Mouse (Mus musculus) lung, embryonic 14.5 days (tissue): ENCODE data around the gene Ola1. TPM values are rescaled to one million over a fixed set of nuclear protein-coding genes. Genes with fewer than 3 reads are reported as not detected.
A peak's percentile ranks its signal among the peaks of the same experiment; 100 is the strongest.

Experiments
- ATAC-seq: fragments of 200-750 bp; cut with Nextera tagmentation; 2 replicates; pipeline ENCODE4 v1.8.0; 2017; ENCODE audit warnings: mild to moderate bottlenecking, moderate TSS enrichment, moderate library complexity; ENCODE audit not compliant: insufficient read depth
- DNase-seq: peaks from one replicate; pipeline ENCODE4 v3.0.0-alpha.2; 2015
- H3K27ac ChIP-seq: fragments of 300-500 bp; sonication (generic); 2 replicates; pipeline ENCODE4 v1.5.1; 2014; ENCODE audit warnings: low read depth, mild to moderate bottlenecking, moderate library complexity
- H3K27me3 ChIP-seq: fragments of 300-500 bp; sonication (generic); 2 replicates; pipeline ENCODE4 v1.6.1; 2014; ENCODE audit warnings: low read length, control low read depth; ENCODE audit not compliant: insufficient read depth
- H3K36me3 ChIP-seq: fragments of 300-500 bp; sonication (generic); 2 replicates; pipeline ENCODE4 v1.6.1; 2014; ENCODE audit warnings: control low read depth; ENCODE audit not compliant: insufficient read depth
- H3K4me1 ChIP-seq: fragments of 300-500 bp; sonication (generic); 2 replicates; pipeline ENCODE4 v1.6.1; 2014; ENCODE audit warnings: antibody characterized with exemption, control low read depth; ENCODE audit not compliant: insufficient read depth
- H3K4me2 ChIP-seq: fragments of 300-500 bp; sonication (generic); 2 replicates; pipeline ENCODE4 v1.6.1; 2014; ENCODE audit warnings: mild to moderate bottlenecking
- H3K4me3 ChIP-seq: fragments of 300-500 bp; sonication (generic); 2 replicates; pipeline ENCODE4 v1.5.1; 2014; ENCODE audit warnings: low read depth, low read length
- H3K9ac ChIP-seq: fragments of 300-500 bp; sonication (generic); 2 replicates; pipeline ENCODE4 v1.6.1; 2014
- H3K9me3 ChIP-seq: fragments of 300-500 bp; sonication (generic); 2 replicates; pipeline ENCODE4 v1.6.1; 2016; ENCODE audit warnings: low read depth, low read length, control low read depth
- CTCF ChIP-seq: IDR thresholded peaks from 2 replicates; pipeline ENCODE4 v1.5.1; 2016; ENCODE audit warnings: antibody characterized with exemption, low read depth
- WGBS: fragments of 180-500 bp; shearing (Covaris S2); extraction: QIAGEN DNeasy Blood & Tissue Kit; methylation state at CpG from one replicate; pipeline ENCODE4 v1.1.7; 2014; 5-methylcytosine and 5-hydroxymethylcytosine counted together
- polyA plus RNA-seq: library from polyadenylated mRNA; unstranded; fragments of >200 nt; fragmentation: Nextera tagmentation; extraction: Ambion mirVana; gene quantifications from 2 replicates; pipeline ENCODE4 v1.2.1, GENCODE M21; 2014

Ola1 gene
- polyA plus RNA-seq, 1 experiment from 2014 or later: 79.2 TPM

DNA sequence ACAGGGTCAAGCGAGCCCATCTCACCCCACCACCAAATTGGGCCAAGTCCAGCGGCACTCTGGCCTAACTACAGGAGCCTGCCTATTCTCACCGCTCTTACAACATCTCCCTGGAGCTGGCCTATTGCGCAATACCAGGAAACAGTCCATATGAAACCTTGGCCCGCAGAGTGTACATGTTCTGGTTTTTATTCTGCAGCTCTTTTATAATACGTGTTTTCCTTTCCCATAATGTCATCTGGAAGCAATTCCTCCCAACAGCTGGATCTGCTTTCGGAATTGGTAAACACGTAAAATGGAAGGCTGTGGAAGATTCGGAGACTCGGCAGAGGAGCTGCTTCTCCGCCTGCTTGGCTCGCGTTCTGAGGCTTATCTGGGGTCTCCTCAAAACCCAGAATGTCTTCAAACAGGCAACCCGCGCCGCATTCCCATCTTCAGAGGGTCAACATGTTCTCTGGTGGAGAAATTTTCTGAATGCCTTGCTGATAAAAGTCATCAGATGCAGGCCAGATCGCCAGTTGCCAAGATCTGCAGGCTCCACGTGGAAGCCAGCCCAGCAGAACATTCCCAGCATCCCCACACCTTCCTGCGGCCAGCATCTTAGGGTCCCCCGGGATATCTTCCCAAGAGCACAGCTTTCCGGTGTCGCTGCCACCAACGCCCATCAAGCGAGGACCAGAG is 171.5 kb downstream of the Ola1 start:
- Histone ChIP-seq H3K9ac (no peak overlapping the region), H3K4me2 (peak overlapping the region; percentile 27)

DNA sequence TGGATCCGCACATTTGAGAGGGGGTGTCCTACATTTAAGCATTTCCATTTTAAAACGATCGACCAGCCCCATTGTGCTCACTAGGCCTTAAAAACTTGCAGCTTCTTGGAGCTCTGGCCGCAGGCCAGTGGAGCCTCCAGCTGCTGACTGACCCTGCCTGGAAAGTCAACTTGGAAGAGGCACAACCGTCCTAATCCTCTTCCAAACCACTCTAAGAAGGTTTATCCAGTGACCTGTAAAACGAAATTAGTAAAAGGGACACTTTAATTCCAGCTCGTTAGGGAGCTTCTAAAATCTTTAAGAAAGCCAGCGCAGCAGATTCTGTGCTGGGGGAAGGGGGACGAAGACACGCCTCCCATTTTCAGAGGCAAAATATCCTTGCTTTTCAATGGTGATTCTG is 172.1 kb downstream of the Ola1 start:
- ATAC-seq: peak; percentile 59
- Histone ChIP-seq H3K9me3 (no peaks in the 10 kb centered on the region), H3K4me3 (no peak overlapping the region), H3K36me3 (no peaks in the 10 kb centered on the region), H3K27me3 (no peaks in the 10 kb centered on the region), H3K4me2 (peak overlapping the region; percentile 27; the same call in 1 of the 2 replicates), H3K9ac (no peak overlapping the region), H3K4me1 (0 out of 2 replicates have a peak, but pooled peaks cover 4% of the 10 kb centered on the region), H3K27ac (peak overlapping the region; percentile 93)
- no peak for TF ChIP-seq CTCF
- 51% methylated on average over 10 of the region's 10 CpGs for WGBS
- peak; percentile 85 for DNase-seq

More for the DNA sequence above, 171.5 kb downstream of the Ola1 start:
- WGBS: 45% methylated on average over 24 of the region's 24 CpGs
- Histone ChIP-seq H3K36me3 (no peaks in the 10 kb centered on the region), H3K27me3 (no peaks in the 10 kb centered on the region), H3K4me1 (0 out of 2 replicates have a peak, but pooled peaks cover 4% of the 10 kb centered on the region), H3K27ac (peak overlapping the region; percentile 93), H3K9me3 (no peaks in the 10 kb centered on the region), H3K4me3 (no peak overlapping the region)
- no peak for TF ChIP-seq CTCF
- DNase-seq (peak; percentile 90), ATAC-seq (peak; percentile 87)

DNA sequence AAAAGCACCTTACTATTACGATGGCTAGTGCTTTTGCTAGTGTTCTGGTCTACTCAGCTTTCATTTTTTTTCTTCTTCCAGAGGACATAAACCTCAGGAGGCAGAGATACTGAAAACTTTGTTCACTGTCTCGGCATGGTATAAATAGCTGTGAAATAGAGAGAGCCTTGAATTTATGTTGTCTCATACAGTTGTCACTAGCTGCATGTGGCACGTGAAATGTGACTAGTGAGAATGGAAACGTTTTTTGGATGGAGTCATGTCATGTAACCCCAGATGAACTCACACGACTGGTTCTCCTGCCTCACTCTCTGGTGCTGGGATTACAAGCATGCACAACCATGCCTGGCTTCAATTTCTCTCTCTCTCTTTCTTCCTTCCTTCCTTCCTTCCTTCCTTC is 173.2 kb downstream of the Ola1 start:
- no peak overlapping the region for H3K4me2 ChIP-seq
- TF ChIP-seq CTCF: no peak
- DNase-seq (no peak), ATAC-seq (no peak)
- no peak overlapping the region for H3K9ac ChIP-seq
- no peak overlapping the region for H3K27ac ChIP-seq
- H3K4me3 ChIP-seq: no peak overlapping the region
- H3K27me3 ChIP-seq: no peaks in the 10 kb centered on the region
- 0 out of 2 replicates have a peak, but pooled peaks cover 4% of the 10 kb centered on the region for H3K4me1 ChIP-seq
- H3K36me3 ChIP-seq: no peaks in the 10 kb centered on the region
- H3K9me3 ChIP-seq: no peaks in the 10 kb centered on the region
- WGBS: 55% methylated on average over 5 of the region's 5 CpGs

Other genes with a start within 250 kb of the Ola1 start
- gene Sp3, start 238.5 kb downstream of the Ola1 start, polyA plus RNA-seq: 66.8 and 72.3 TPM in 2 replicates
- gene Gm11084, start 232.2 kb downstream of the Ola1 start, polyA plus RNA-seq: not detected in 2 replicates
- not detected in 2 replicates for gene Sp9, start 53.0 kb upstream of the Ola1 start, polyA plus RNA-seq
- 15.0 and 15.9 TPM in 2 replicates for gene Scrn3, start 93.7 kb upstream of the Ola1 start, polyA plus RNA-seq
- gene Cir1, start 93.8 kb upstream of the Ola1 start, polyA plus RNA-seq: 20.9 and 23.8 TPM in 2 replicates
- gene Gpr155, start 167.6 kb upstream of the Ola1 start, polyA plus RNA-seq: 6.2 and 6.9 TPM in 2 replicates